Mouse (Mus musculus) forebrain, embryonic 13.5 days (tissue): ENCODE measurements around the gene Msh3. TPM values are rescaled to one million over a fixed set of nuclear protein-coding genes. Genes with fewer than 3 reads are reported as not detected.
"Not testable (repeated sequence)": the region's sequence is repeated elsewhere in the genome, so short reads cannot be mapped to it uniquely, and the experiment has no call there.

Experiments used
- ATAC-seq: fragments of 200-750 bp; cut with Nextera tagmentation; 2 replicates; pipeline ENCODE4 v1.8.0; 2017
- H3K27ac ChIP-seq: fragments of 300-500 bp; sonication (generic); 2 replicates; pipeline ENCODE4 v1.5.1; 2015; ENCODE audit warnings: inconsistent platforms, mild to moderate bottlenecking, moderate library complexity
- H3K27me3 ChIP-seq: fragments of 300-500 bp; sonication (generic); 2 replicates; pipeline ENCODE4 v1.6.1; 2015; ENCODE audit warnings: mild to moderate bottlenecking, inconsistent platforms
- H3K36me3 ChIP-seq: fragments of 300-500 bp; sonication (generic); 2 replicates; pipeline ENCODE4 v1.6.1; 2015; ENCODE audit warnings: mild to moderate bottlenecking, inconsistent platforms; ENCODE audit not compliant: poor library complexity, severe bottlenecking
- H3K4me1 ChIP-seq: fragments of 300-500 bp; sonication (generic); 2 replicates; pipeline ENCODE4 v1.6.1; 2015; ENCODE audit warnings: inconsistent platforms
- H3K4me2 ChIP-seq: fragments of 300-500 bp; sonication (generic); 2 replicates; pipeline ENCODE4 v1.6.1; 2015; ENCODE audit warnings: inconsistent platforms, mild to moderate bottlenecking, moderate library complexity
- H3K4me3 ChIP-seq: fragments of 300-500 bp; sonication (generic); 2 replicates; pipeline ENCODE4 v1.5.1; 2015; ENCODE audit warnings: mild to moderate bottlenecking, inconsistent platforms
- H3K9ac ChIP-seq: fragments of 300-500 bp; sonication (generic); 2 replicates; pipeline ENCODE4 v1.6.1; 2015; ENCODE audit warnings: mild to moderate bottlenecking, inconsistent platforms
- H3K9me3 ChIP-seq: fragments of 300-500 bp; sonication (generic); replicated peaks from 2 replicates; pipeline ENCODE4 v1.6.1; 2016; ENCODE audit warnings: inconsistent platforms
- WGBS: fragments of 180-500 bp; shearing (Covaris S2); methylation state at CpG from one replicate; pipeline ENCODE4 v1.1.7; 2015; 5-methylcytosine and 5-hydroxymethylcytosine counted together
- polyA plus RNA-seq: library from polyadenylated mRNA; unstranded; fragments of >200 nt; fragmentation: Nextera tagmentation; extraction: Ambion mirVana; gene quantifications from 2 replicates; pipeline ENCODE4 v1.2.1, GENCODE M21; 2015

Msh3 gene
- polyA plus RNA-seq: 28.5 and 32.4 TPM in 2 replicates

DNA sequence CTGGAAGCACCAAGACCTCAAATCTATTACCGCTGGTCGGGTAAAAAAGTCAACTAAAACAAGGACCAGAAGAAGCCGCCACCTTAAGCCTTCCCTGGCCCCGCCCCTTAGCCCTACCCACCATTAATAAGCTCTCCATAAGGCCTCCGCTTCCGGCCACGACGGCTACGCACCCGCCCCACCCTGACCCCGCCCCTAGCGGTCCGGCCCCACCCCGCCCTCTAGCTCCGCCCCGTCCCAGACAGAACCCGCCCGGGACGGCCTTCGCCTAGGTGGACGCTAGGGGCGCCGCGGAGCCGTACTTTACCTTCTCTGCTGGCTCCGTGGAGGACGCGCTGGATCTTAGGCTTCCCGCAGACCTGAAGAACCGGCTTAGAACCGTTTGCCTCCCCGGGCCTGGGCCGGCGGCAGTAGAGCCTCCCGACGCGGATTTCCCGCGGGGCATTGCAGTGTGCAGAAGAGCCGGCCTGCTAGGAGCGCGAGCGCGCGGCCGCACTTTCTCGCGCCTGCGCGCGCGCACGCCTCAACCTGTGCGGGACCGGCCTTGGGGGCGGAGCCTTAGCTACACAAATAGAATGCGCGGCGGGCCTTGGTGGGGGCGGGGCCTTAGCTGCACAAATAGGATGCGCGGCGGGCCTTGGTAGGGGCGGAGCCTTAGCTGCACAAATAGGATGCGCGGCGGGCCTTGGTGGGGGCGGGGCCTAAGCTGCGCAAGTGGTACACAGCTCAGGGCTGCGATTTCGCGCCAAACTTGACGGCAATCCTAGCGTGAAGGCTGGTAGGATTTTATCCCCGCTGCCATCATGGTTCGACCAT is at the start of gene Msh3, which contains the start of gene Dhfr:
Gene Msh3, minus strand, starts transcription at position 548 of the 816 bp plus-strand sequence.
Gene Dhfr, plus strand, starts transcription at position 271 of the 816 bp plus-strand sequence.
- peak within 1 kb of the TSS; percentile 65 for H3K4me3 ChIP-seq
- under 1% methylated on average over 66 of the region's 76 CpGs for WGBS
- H3K9me3 ChIP-seq: no peaks in the 10 kb centered on the region
- peak within 1 kb of the TSS; percentile 92 for H3K27ac ChIP-seq
- H3K4me1 ChIP-seq: peaks cover 27% of the 10 kb centered on the region
- peaks cover 8% of the 10 kb centered on the region for H3K36me3 ChIP-seq
- H3K9ac ChIP-seq: peak within 1 kb of the TSS; percentile 73
- H3K4me2 ChIP-seq: peak within 1 kb of the TSS; percentile 96
- ATAC-seq: peak; percentile 98
- no peaks in the 10 kb centered on the region for H3K27me3 ChIP-seq

GRCm38 (mm10) chr13:92403496-92403895 is 48.7 kb upstream of the Msh3 start:
- H3K27ac ChIP-seq: no peak overlapping the region
- WGBS: 90% methylated on average over 3 of the region's 3 CpGs
- H3K36me3 ChIP-seq: no peaks in the 10 kb centered on the region
- no peak overlapping the region for H3K4me2 ChIP-seq
- no peak overlapping the region for H3K9ac ChIP-seq
- H3K27me3 ChIP-seq: no peaks in the 10 kb centered on the region
- no peaks in the 10 kb centered on the region for H3K4me1 ChIP-seq
- H3K9me3 ChIP-seq: no peaks in the 10 kb centered on the region
- H3K4me3 ChIP-seq: no peak overlapping the region
- ATAC-seq: no peak

DNA sequence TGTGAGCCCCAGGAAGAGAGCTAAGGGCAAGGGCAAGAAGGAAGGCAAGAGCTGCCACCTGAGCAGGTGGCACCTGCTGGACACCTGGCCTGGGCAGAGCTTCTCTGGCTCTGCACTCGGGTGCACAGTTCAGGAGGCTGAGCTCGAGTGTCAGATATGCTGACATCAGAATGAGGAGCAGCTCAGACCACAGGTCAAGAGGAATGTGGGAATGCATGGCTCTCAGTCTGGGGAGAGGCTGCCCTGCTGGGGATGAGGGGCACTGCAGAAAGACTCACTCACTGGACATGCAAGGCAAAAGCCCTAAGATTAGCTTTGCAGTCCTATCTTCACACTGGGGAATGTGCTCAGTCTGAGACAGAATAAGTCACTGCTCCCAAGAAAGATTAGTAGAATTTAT is 47.3 kb upstream of the Msh3 start:
- 84% methylated on average over 2 of the region's 2 CpGs for WGBS
- no peaks in the 10 kb centered on the region for H3K4me1 ChIP-seq
- H3K9me3 ChIP-seq: no peaks in the 10 kb centered on the region
- no peak overlapping the region for H3K27ac ChIP-seq
- H3K4me3 ChIP-seq: no peak overlapping the region
- H3K9ac ChIP-seq: no peak overlapping the region
- H3K36me3 ChIP-seq: no peaks in the 10 kb centered on the region
- no peak for ATAC-seq
- H3K4me2 ChIP-seq: no peak overlapping the region
- H3K27me3 ChIP-seq: no peaks in the 10 kb centered on the region

DNA sequence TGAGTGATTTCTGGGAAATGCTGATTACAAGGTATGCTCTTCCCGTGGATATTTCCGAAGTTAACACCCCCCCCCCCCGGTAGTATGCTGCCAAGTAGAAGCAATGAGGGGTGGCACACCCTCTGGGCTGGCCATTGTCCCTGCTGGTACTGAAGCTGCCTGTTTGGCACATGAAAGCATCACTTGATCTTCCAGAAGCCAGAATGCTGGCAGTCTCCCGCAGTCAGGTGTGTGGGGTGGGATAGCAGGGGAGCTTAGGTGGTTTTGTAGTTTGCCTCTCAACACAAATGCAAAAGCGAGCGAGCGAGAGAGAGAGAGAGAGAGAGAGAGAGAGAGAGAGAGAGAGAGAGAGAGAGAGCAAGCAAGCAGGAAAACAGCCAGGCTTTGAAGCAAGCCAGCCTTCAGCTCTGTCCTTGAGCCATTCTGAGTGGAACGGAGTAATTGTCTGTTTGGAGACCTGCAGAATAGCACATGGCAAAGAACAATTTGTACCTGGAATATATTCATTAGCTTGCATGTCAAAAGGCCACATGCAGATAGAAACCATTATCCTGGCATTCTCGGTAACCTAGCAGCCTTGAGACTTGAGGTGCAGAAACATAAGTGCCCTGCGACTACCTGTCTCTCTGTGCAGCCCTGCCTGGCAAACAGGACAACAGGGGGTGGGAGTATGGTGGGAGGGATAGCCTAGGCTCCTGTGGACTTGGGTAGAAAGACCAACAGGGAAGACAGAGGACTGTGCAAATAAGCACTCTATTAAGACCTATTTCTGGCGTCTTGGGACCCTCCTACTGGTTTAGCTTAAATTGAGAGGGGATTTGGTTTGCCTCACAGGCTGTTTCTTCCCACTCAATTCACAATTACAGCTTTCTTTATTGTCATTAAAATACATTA is 43.9 kb upstream of the Msh3 start:
- no peak overlapping the region for H3K4me2 ChIP-seq
- no peaks in the 10 kb centered on the region for H3K9me3 ChIP-seq
- no peak overlapping the region for H3K9ac ChIP-seq
- 64% methylated on average over 11 of the region's 11 CpGs for WGBS
- ATAC-seq: peak; percentile 27; the same call in 1 of the 2 replicates
- H3K27ac ChIP-seq: no peak overlapping the region
- H3K4me1 ChIP-seq: no peaks in the 10 kb centered on the region
- H3K27me3 ChIP-seq: no peaks in the 10 kb centered on the region
- H3K4me3 ChIP-seq: no peak overlapping the region
- no peaks in the 10 kb centered on the region for H3K36me3 ChIP-seq

- no peak overlapping the region for H3K27ac ChIP-seq
- H3K36me3 ChIP-seq: no peaks in the 10 kb centered on the region
- no peaks in the 10 kb centered on the region for H3K9me3 ChIP-seq
- no peaks in the 10 kb centered on the region for H3K4me1 ChIP-seq
- no peak overlapping the region for H3K9ac ChIP-seq
- no peaks in the 10 kb centered on the region for H3K27me3 ChIP-seq
- H3K4me2 ChIP-seq: no peak overlapping the region
- WGBS: 64% methylated on average over 12 of the region's 12 CpGs
- no peak for ATAC-seq
- H3K4me3 ChIP-seq: no peak overlapping the region
Observed at GRCm38 (mm10) chr13:92393047-92393661, 38.4 kb upstream of the Msh3 start.

GRCm38 (mm10) chr13:92387367-92387766 is 32.6 kb upstream of the Msh3 start:
- Histone ChIP-seq H3K27ac (no peak overlapping the region), H3K9ac (no peak overlapping the region), H3K9me3 (no peaks in the 10 kb centered on the region), H3K4me2 (no peak overlapping the region), H3K4me3 (no peak overlapping the region), H3K4me1 (no peaks in the 10 kb centered on the region), H3K36me3 (peaks cover 16% of the 10 kb centered on the region), H3K27me3 (no peaks in the 10 kb centered on the region)
- WGBS: 89% methylated on average over 3 of the region's 3 CpGs
- no peak for ATAC-seq

DNA sequence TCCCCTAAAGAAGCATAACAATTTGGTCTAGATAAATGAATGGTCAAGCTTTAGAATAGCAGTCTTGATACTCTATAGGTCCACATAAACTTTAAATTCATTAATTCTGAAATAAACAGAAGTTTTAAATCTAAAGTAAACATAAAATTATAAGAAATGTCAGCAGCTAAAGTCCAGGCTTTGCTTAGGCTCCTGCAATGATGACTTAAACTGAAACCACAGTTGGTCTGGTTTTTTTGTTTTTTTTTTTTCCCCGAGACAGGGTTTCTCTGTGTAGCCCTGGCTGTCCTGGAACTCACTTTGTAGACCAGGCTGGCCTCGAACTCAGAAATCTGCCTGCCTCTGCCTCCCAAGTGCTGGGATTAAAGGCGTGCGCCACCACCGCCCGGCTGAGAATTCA is 16.7 kb upstream of the Msh3 start:
- H3K27ac ChIP-seq, H3K9ac ChIP-seq, H3K9me3 ChIP-seq, ATAC-seq, H3K4me3 ChIP-seq, H3K27me3 ChIP-seq, H3K4me1 ChIP-seq, H3K4me2 ChIP-seq: not testable (repeated sequence)
- WGBS: 93% methylated on average over 6 of the region's 6 CpGs
- H3K36me3 ChIP-seq: peaks cover 53% of the 10 kb centered on the region

GRCm38 (mm10) chr13:92370811-92371210 is 16.0 kb upstream of the Msh3 start:
- Histone ChIP-seq H3K4me2 (no peak overlapping the region), H3K27ac (no peak overlapping the region), H3K27me3 (no peaks in the 10 kb centered on the region), H3K4me3 (no peak overlapping the region), H3K9me3 (no peaks in the 10 kb centered on the region), H3K9ac (no peak overlapping the region), H3K4me1 (no peaks in the 10 kb centered on the region), H3K36me3 (peaks cover 59% of the 10 kb centered on the region)
- WGBS: 95% methylated on average over 3 of the region's 3 CpGs
- ATAC-seq: no peak

DNA sequence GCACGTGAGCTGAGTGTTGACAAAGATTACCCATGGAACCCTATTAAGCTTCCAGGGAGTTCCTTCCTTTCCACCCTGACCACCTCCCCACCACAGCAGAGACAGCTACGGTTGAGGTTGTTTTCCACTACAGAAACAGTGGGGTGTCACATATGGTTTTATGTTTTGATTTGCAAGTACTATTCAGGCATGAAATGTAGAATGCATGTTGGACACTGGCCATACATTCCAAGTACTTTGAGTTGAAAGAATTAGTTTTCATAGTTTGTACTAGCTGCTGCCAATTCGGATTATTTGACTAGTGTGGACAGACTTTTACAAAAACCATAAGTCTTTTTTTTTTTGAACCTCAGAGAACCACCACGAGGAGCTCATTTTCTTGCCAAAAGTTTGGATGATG is 10.5 kb upstream of the Msh3 start:
- Histone ChIP-seq H3K27ac (no peak overlapping the region), H3K36me3 (peaks cover 48% of the 10 kb centered on the region), H3K9me3 (no peaks in the 10 kb centered on the region), H3K4me3 (no peak overlapping the region), H3K4me1 (no peaks in the 10 kb centered on the region), H3K4me2 (no peak overlapping the region), H3K27me3 (no peaks in the 10 kb centered on the region), H3K9ac (no peak overlapping the region)
- no peak for ATAC-seq
- 79% methylated on average over 4 of the region's 4 CpGs for WGBS

- no peak overlapping the region for H3K4me2 ChIP-seq
- peaks cover 3% of the 10 kb centered on the region for H3K4me1 ChIP-seq
- no peak overlapping the region for H3K27ac ChIP-seq
- H3K9me3 ChIP-seq: no peaks in the 10 kb centered on the region
- H3K4me3 ChIP-seq: no peak overlapping the region
- peaks cover 25% of the 10 kb centered on the region for H3K36me3 ChIP-seq
- H3K27me3 ChIP-seq: no peaks in the 10 kb centered on the region
- H3K9ac ChIP-seq: no peak overlapping the region
- no peak for ATAC-seq
- WGBS: 90% methylated on average over 2 of the region's 2 CpGs
Observed at GRCm38 (mm10) chr13:92361609-92362008, 6.8 kb upstream of the Msh3 start.

DNA sequence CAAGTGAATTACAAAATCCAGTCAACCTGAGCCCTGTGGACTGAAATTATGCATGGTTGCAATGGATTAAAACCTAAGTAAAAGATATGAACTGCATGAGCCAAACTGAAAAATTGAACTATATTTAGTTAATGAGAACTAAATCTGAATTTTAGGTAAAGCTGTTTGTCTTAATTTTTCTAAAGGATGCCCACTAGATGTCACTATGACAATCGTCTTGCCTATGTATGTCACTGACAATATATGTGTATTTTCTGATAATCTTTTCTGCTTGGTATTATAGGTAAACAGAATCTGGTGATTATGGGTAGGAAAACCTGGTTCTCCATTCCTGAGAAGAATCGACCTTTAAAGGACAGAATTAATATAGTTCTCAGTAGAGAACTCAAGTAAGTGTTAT is 2.8 kb upstream of the Msh3 start:
- WGBS: 76% methylated on average over 2 of the region's 2 CpGs

GRCm38 (mm10) chr13:92356376-92356775 is 1.6 kb upstream of the Msh3 start:
- Histone ChIP-seq H3K36me3 (peaks cover 10% of the 10 kb centered on the region), H3K9me3 (no peaks in the 10 kb centered on the region), H3K27ac (no peak overlapping the region), H3K4me1 (peaks cover 27% of the 10 kb centered on the region), H3K4me3 (peak overlapping the region; percentile 65), H3K27me3 (no peaks in the 10 kb centered on the region), H3K4me2 (peak overlapping the region; percentile 96), H3K9ac (peak overlapping the region; percentile 73; the same call in 1 of the 2 replicates)
- 68% methylated on average over 7 of the region's 7 CpGs for WGBS
- no peak for ATAC-seq

More for the DNA sequence above, 2.8 kb upstream of the Msh3 start:
- Histone ChIP-seq H3K4me1 (peaks cover 27% of the 10 kb centered on the region), H3K4me2 (no peak overlapping the region), H3K9ac (no peak overlapping the region), H3K9me3 (no peaks in the 10 kb centered on the region), H3K27me3 (no peaks in the 10 kb centered on the region), H3K4me3 (no peak overlapping the region), H3K27ac (no peak overlapping the region), H3K36me3 (peaks cover 14% of the 10 kb centered on the region)
- no peak for ATAC-seq
